Mouse (Mus musculus) embryonic fibroblast, embryonic 13.5 days (primary cell): ENCODE data around the gene Zfp871. TPM values are rescaled to one million over a fixed set of nuclear protein-coding genes. Genes with fewer than 3 reads are reported as not detected.

Experiments
- H3K27ac ChIP-seq: 2 replicates; pipeline ENCODE4 v1.5.1; 2012; ENCODE audit warnings: low read length, control low read depth, inconsistent platforms; ENCODE audit not compliant: insufficient read depth
- H3K4me1 ChIP-seq: 2 replicates; pipeline ENCODE4 v1.6.1; 2011; ENCODE audit warnings: low read length; ENCODE audit not compliant: control insufficient read depth, insufficient read depth
- H3K4me3 ChIP-seq: 2 replicates; pipeline ENCODE4 v1.5.1; 2011; ENCODE audit warnings: mild to moderate bottlenecking, control low read depth, low read length; ENCODE audit not compliant: insufficient read depth
- CTCF ChIP-seq: IDR thresholded peaks from 2 replicates; pipeline ENCODE4 v1.5.1; 2011; ENCODE audit warnings: mild to moderate bottlenecking, control low read depth, low read length, moderate library complexity, borderline replicate concordance; ENCODE audit not compliant: insufficient read depth
- POLR2A ChIP-seq: IDR thresholded peaks from 2 replicates; pipeline ENCODE4 v1.6.1; 2011; ENCODE audit warnings: low read depth, mild to moderate bottlenecking, control low read depth, low read length, moderate library complexity
- polyA plus RNA-seq: library from polyadenylated mRNA; stranded (reverse); fragments of >200 nt; gene quantifications from 2 replicates; pipeline ENCODE4 v1.2.4, GENCODE M21; 2011; ENCODE audit warnings: low read depth; ENCODE audit not compliant: missing spikeins, insufficient read length

Zfp871 gene
- 48.5 and 48.7 TPM in 2 replicates for polyA plus RNA-seq

- peak within 1 kb of the TSS; percentile 83 for H3K4me3 ChIP-seq
- H3K4me1 ChIP-seq: peaks cover 3% of the 10 kb centered on the region; the same call in 1 of the 2 replicates
- TF ChIP-seq CTCF (no peak), POLR2A (peak; percentile 87)
- peak within 1 kb of the TSS; percentile 86 for H3K27ac ChIP-seq
Measured at GRCm38 (mm10) chr17:32788094-32788559, at the start of gene Zfp871. Gene Zfp871, minus strand, starts transcription at chr17:32788287.

- TF ChIP-seq POLR2A (no peak), CTCF (no peak)
- Histone ChIP-seq H3K27ac (no peak overlapping the region), H3K4me3 (no peak overlapping the region), H3K4me1 (peaks cover 2% of the 10 kb centered on the region; the same call in 1 of the 2 replicates)
Measured at GRCm38 (mm10) chr17:32830418-32830782, 42.3 kb upstream of the Zfp871 start.

- peak within 1 kb of the TSS; percentile 68 for H3K4me3 ChIP-seq
- TF ChIP-seq CTCF (no peak), POLR2A (peak; percentile 84)
- no peak within 1 kb of the TSS for H3K27ac ChIP-seq
- peaks cover 2% of the 10 kb centered on the region; the same call in 1 of the 2 replicates for H3K4me1 ChIP-seq
Measured at GRCm38 (mm10) chr17:32829540-32830417, 41.7 kb upstream of the Zfp871 start, which contains the start of gene Zfp799. Gene Zfp799, minus strand, starts transcription at chr17:32830261.

GRCm38 (mm10) chr17:32816074-32816784, 28.1 kb upstream of the Zfp871 start:
- TF ChIP-seq CTCF: no peak
- Histone ChIP-seq H3K4me3 (no peak overlapping the region), H3K4me1 (no peaks in the 10 kb centered on the region), H3K27ac (no peak overlapping the region)

- Histone ChIP-seq H3K4me3 (no peak overlapping the region), H3K4me1 (no peaks in the 10 kb centered on the region), H3K27ac (no peak overlapping the region)
- TF ChIP-seq POLR2A: no peak
- no peak for TF ChIP-seq CTCF
Measured at GRCm38 (mm10) chr17:32814136-32814535, 26.0 kb upstream of the Zfp871 start.

GRCm38 (mm10) chr17:32810648-32811047, 22.6 kb upstream of the Zfp871 start:
- Histone ChIP-seq H3K4me3 (no peak overlapping the region), H3K4me1 (no peaks in the 10 kb centered on the region; the same call in 1 of the 2 replicates), H3K27ac (no peak overlapping the region)
- TF ChIP-seq CTCF: no peak
- TF ChIP-seq POLR2A: no peak

GRCm38 (mm10) chr17:32809544-32810374, 21.7 kb upstream of the Zfp871 start, which contains the start of gene Zfp811:
Gene Zfp811, minus strand, starts transcription at chr17:32809931.
- no peaks in the 10 kb centered on the region; the same call in 1 of the 2 replicates for H3K4me1 ChIP-seq
- peak within 1 kb of the TSS; percentile 39 for H3K4me3 ChIP-seq
- no peak for TF ChIP-seq CTCF
- TF ChIP-seq POLR2A: no peak
- H3K27ac ChIP-seq: no peak within 1 kb of the TSS

- Histone ChIP-seq H3K4me1 (no peaks in the 10 kb centered on the region; the same call in 1 of the 2 replicates), H3K4me3 (no peak overlapping the region; the same call in 1 of the 2 replicates), H3K27ac (no peak overlapping the region)
- TF ChIP-seq CTCF: no peak
- TF ChIP-seq POLR2A: no peak
Measured at GRCm38 (mm10) chr17:32808921-32809320, 20.8 kb upstream of the Zfp871 start.

- H3K4me3 ChIP-seq: no peak overlapping the region
- TF ChIP-seq CTCF (no peak), POLR2A (no peak)
- no peak overlapping the region for H3K27ac ChIP-seq
- H3K4me1 ChIP-seq: peaks cover 3% of the 10 kb centered on the region; the same call in 1 of the 2 replicates
Measured at GRCm38 (mm10) chr17:32789244-32789643, 1.2 kb upstream of the Zfp871 start.
